Mouse (Mus musculus) embryonic fibroblast, embryonic 13.5 days (primary cell): Measurements from ENCODE around the gene Adam22. TPM values are rescaled to one million over a fixed set of nuclear protein-coding genes. Genes with fewer than 3 reads are reported as not detected.
A peak's percentile ranks its signal among the peaks of the same experiment; 100 is the strongest.
"Not testable (repeated sequence)": the region's sequence is repeated elsewhere in the genome, so short reads cannot be mapped to it uniquely, and the experiment has no call there.

ENCODE experiments used
- H3K27ac ChIP-seq: 2 replicates; pipeline ENCODE4 v1.5.1; 2012; ENCODE audit warnings: low read length, control low read depth, inconsistent platforms; ENCODE audit not compliant: insufficient read depth
- H3K4me1 ChIP-seq: 2 replicates; pipeline ENCODE4 v1.6.1; 2011; ENCODE audit warnings: low read length; ENCODE audit not compliant: control insufficient read depth, insufficient read depth
- H3K4me3 ChIP-seq: 2 replicates; pipeline ENCODE4 v1.5.1; 2011; ENCODE audit warnings: mild to moderate bottlenecking, control low read depth, low read length; ENCODE audit not compliant: insufficient read depth
- CTCF ChIP-seq: IDR thresholded peaks from 2 replicates; pipeline ENCODE4 v1.5.1; 2011; ENCODE audit warnings: mild to moderate bottlenecking, control low read depth, low read length, moderate library complexity, borderline replicate concordance; ENCODE audit not compliant: insufficient read depth
- POLR2A ChIP-seq: IDR thresholded peaks from 2 replicates; pipeline ENCODE4 v1.6.1; 2011; ENCODE audit warnings: low read depth, mild to moderate bottlenecking, control low read depth, low read length, moderate library complexity
- polyA plus RNA-seq: library from polyadenylated mRNA; stranded (reverse); fragments of >200 nt; gene quantifications from 2 replicates; pipeline ENCODE4 v1.2.4, GENCODE M21; 2011; ENCODE audit warnings: low read depth; ENCODE audit not compliant: missing spikeins, insufficient read length

Gene Adam22
- polyA plus RNA-seq, 1 experiment: 10.4 TPM

DNA sequence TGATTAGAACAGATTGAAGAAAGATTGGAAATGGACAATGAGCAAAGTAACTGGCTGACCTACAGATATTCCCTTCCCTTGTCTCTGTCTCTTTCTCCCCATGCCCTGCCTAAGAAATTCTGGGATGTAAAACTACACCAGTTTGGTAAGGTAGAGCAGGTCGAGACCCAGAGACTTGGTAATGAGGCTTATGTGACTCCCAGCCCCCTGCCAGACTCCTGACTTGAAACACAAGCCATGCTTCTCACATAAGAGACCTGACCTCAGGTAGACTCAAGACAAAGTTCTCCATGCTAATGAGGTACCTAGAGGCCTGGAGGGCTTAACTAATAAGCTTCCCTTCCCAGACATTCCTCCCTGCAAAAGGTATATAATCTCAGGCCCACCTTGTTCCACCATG, 91.8 kb downstream of the Adam22 start:
- H3K4me1 ChIP-seq: no peaks in the 10 kb centered on the region
- TF ChIP-seq CTCF: no peak
- TF ChIP-seq POLR2A: no peak

DNA sequence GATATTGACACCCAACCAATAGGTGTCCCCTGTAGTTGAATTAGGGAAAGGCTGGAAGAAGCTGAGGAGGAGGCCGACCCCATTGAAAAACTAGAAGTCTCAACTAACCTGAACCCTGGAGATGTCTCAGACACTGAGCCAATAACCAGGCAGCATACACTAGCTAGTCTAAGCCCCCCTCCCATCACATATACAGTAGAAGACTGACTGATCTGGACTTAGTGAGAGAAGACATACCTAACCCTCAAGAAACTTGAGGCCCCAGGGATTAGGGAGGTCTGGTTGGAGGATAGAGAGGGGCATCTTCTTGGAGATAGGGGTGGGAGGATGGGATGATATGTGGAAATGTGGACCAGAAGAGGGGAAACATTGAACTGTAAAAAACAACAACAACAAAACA, 110.6 kb downstream of the Adam22 start:
- no peak for TF ChIP-seq CTCF
- no peak for TF ChIP-seq POLR2A
- Histone ChIP-seq H3K27ac (no peak overlapping the region), H3K4me1 (no peaks in the 10 kb centered on the region), H3K4me3 (no peak overlapping the region)

More for the DNA sequence above, 91.8 kb downstream of the Adam22 start:
- Histone ChIP-seq H3K27ac (no peak overlapping the region), H3K4me3 (no peak overlapping the region)

DNA sequence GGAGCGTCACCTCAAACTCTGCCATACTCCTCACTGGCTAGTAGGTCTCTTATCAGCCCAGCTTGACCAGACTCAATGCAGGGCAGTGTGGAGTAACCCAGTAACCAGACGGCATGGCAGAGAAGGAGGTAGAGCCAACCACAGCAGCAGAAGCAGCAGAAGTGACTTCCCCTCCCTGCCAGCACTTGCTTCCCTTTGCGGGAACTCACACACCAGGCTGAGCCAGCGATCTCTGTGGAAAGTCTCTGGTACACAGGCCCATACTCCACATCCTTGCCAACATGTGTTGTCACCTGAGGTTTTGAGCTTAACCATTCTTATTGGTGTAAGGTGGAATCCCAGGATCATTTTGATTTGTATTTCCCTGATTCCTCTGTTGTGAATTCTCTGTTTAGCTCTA, 111.5 kb downstream of the Adam22 start:
- Histone ChIP-seq H3K4me3 (no peak overlapping the region), H3K27ac (no peak overlapping the region), H3K4me1 (no peaks in the 10 kb centered on the region)
- TF ChIP-seq CTCF (no peak), POLR2A (no peak)

DNA sequence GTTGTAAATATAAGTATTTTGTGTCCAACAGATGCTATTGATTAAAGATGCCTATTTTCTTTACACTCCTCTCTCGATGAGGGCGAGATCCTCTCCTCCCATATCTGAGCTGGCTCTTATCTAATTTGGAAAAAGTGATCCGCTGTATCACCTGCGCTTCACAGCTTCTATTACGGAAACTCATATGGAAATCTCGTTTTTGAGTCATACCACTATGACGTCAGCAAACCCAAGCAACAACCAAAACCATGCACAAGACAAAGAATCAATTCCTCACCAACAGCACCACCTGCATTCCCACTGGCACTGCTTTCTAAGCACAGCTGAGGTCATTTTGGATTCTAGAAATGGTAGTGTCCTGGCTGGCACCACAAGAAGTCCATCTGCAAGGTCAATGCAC, 123.3 kb downstream of the Adam22 start:
- H3K27ac ChIP-seq: no peak overlapping the region
- H3K4me1 ChIP-seq: no peaks in the 10 kb centered on the region
- H3K4me3 ChIP-seq: no peak overlapping the region
- no peak for TF ChIP-seq POLR2A
- no peak for TF ChIP-seq CTCF

DNA sequence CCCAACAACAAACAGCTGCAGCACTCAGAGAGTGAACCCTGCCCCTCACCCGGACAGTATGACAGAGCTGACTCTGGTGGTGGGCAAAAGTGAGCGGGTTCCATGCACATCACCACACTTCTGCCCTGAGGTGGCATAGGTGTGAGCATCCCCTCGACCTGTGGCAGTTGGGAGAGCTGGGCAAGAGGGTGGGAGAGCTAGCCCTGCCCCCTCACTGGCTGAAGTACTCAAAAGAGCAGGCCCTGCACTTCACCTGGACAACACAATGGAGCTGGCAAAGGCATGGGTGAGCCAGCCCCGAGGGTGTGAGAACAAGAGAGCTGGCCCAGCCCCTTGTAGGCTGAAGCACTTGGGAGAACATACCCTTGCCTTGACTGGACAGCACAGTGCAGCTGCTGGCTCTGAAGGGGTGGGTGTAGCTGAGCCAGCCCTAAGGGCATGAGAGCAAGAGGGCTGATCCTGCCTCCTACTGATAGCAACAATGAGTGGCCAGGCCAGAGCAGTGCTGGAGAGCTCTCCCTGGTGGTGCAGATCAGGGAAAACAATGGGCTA, 124.8 kb downstream of the Adam22 start:
- no peaks in the 10 kb centered on the region for H3K4me1 ChIP-seq
- no peak for TF ChIP-seq POLR2A
- peak; percentile 6; the same call in 1 of the 2 replicates for TF ChIP-seq CTCF
- H3K4me3 ChIP-seq: no peak overlapping the region
- no peak overlapping the region for H3K27ac ChIP-seq

GRCm38 (mm10) chr5:8242660-8243059, 125.3 kb downstream of the Adam22 start:
- no peaks in the 10 kb centered on the region for H3K4me1 ChIP-seq
- TF ChIP-seq CTCF (no peak), POLR2A (no peak)
- no peak overlapping the region for H3K27ac ChIP-seq
- no peak overlapping the region for H3K4me3 ChIP-seq

GRCm38 (mm10) chr5:8227073-8227472, 140.9 kb downstream of the Adam22 start:
- Histone ChIP-seq H3K27ac (no peak overlapping the region), H3K4me3 (no peak overlapping the region), H3K4me1 (no peaks in the 10 kb centered on the region)
- TF ChIP-seq POLR2A (no peak), CTCF (no peak)

DNA sequence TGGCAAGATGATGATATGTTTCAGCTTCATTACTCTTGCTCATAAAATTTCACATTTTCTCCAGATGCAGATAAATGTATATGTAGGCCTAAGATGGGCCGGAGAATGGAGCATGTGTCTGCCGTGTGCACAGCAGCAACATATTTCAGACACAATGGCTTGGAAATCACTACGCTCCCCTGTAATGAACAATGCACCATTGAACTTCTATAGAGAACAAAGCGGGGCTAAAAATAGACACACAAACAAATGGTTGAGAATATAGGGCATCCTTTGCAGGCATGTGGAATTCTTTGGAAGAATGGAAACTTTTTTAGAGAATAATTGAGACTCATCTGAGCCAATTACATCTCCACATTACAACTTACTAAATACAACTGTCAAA, 143.6 kb downstream of the Adam22 start:
- Histone ChIP-seq H3K27ac (no peak overlapping the region), H3K4me3 (no peak overlapping the region), H3K4me1 (no peaks in the 10 kb centered on the region)
- TF ChIP-seq CTCF: no peak
- TF ChIP-seq POLR2A: no peak

DNA sequence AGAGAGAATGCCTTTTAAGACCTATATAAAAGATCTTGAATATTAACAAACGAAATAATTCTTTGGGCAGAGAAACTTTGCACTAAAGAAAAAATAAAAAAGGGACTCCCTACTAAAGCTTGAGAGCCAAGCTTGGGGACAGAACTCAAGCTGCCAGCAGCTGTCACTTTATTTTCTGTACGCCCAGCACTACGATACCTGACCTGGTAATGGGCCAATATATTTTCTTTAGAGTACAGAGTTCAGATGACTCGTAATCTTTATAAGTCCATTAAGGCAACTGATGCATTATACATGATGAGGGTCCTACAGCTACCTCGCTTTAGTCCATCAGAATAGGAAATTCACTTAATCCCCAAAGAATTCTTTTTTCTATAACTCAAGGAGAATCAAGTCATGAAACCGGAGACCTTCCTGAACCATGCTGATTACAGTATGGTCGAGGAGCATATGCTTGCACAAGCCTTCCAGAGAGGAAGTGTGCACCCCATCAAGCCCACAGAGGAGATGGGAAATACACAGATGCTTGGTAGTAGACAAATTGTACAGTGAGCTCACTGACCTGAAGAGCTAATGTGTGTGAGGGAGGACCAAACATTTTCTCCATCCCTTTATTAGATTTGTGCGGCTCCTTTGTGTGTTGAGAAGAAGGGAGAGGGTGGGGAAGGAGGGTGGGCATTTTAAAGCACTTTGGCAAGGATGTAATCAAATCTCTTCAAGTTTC, 144.2 kb downstream of the Adam22 start:
- Histone ChIP-seq H3K4me1 (no peaks in the 10 kb centered on the region), H3K4me3 (no peak overlapping the region), H3K27ac (no peak overlapping the region)
- TF ChIP-seq POLR2A (no peak), CTCF (no peak)

DNA sequence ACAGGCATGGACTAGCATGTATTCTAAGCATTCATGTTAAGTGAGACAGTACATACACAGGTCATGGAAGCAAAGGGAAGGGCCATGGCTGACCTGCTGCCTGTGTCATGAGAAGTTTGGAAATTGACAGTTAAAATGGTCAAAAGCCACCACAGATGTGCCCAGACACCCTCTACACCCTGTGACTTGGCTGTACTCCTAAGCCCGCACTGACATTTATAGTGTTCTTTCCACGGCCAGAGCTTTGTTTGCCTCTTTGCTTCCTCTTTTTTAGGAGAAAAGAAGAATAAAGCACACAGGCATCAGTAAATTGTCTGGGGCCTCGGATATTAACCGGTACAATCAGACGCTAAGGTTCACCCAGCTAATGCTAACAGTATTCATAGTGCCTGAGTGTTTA, 146.3 kb downstream of the Adam22 start:
- H3K4me3 ChIP-seq: no peak overlapping the region
- TF ChIP-seq POLR2A (no peak), CTCF (no peak)
- no peaks in the 10 kb centered on the region for H3K4me1 ChIP-seq
- H3K27ac ChIP-seq: no peak overlapping the region

GRCm38 (mm10) chr5:8215841-8216240, 152.1 kb downstream of the Adam22 start:
- H3K27ac ChIP-seq: no peak overlapping the region
- H3K4me3 ChIP-seq: no peak overlapping the region
- TF ChIP-seq CTCF: no peak
- no peak for TF ChIP-seq POLR2A
- H3K4me1 ChIP-seq: no peaks in the 10 kb centered on the region

DNA sequence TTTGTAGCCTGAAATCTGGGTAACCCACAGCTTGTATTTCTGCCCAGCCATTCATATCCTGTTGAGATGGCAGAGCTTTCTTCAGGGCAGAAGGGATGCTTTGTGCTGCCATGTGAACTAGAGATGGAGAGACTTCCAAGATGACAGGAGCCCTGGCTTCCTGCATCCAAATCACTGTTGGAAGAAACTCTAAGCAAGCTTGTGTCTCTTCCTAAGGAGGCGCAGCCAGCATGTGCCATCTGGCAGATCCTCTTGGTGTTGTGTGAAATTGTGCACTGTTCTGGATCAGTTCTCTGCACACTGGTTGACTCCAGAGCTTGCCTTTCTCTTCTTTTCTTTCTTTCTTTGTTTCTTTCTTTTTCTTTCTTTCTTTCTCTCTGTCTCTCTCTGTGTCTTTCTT, 183.0 kb downstream of the Adam22 start:
- not testable (repeated sequence) for H3K4me1 ChIP-seq, H3K27ac ChIP-seq, H3K4me3 ChIP-seq
